Mouse (Mus musculus) testis, adult 2 months (tissue): ENCODE data around the gene Tjp3.

Experiments
- CTCF ChIP-seq: fragments of 200-500 bp; IDR thresholded peaks from 2 replicates; pipeline ENCODE4 v1.5.1; 2012; ENCODE audit warnings: low read depth, mild to moderate bottlenecking, inconsistent platforms, low read length, moderate library complexity; ENCODE audit not compliant: control insufficient read depth, insufficient read depth, insufficient replicate concordance
- POLR2A ChIP-seq: fragments of 200-500 bp; IDR thresholded peaks from 2 replicates; pipeline ENCODE4 v1.6.1; 2012; ENCODE audit warnings: low read depth, mild to moderate bottlenecking, inconsistent platforms, low read length, moderate library complexity; ENCODE audit not compliant: control insufficient read depth

DNA sequence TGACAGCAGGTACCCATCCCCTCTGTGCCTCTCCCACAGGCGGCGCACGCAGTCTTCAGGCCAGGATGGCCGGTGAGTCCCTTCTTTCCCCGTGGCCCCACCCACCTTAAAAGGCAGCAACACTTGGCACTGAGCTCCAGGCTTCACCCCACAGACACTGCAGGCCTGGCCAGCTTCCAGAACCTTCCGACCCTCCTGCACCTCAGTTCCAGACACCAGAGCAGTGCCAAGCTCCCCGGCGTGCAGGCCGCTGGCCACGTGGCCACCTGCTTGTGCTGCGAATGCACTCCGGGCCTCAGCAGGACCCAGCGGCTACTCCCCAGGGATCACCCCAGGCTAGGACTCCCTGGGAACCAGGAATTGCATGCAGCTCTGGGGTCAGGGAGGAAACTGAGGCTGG is 22.2 kb upstream of the Tjp3 start:
- no peak for TF ChIP-seq POLR2A
- no peak for TF ChIP-seq CTCF
